Mouse (Mus musculus): ENCODE measurements around the gene Auts2. TPM values are rescaled to one million over a fixed set of nuclear protein-coding genes. Genes with fewer than 3 reads are reported as not detected.

Gene Auts2
- polyA plus RNA-seq, 1 experiment, result 8.7 TPM

- DNase-seq (ENCODE audit: low read depth), result no peak
These were observed 878.5 kb downstream of the Auts2 start for GRCm38 (mm10) chr5:131664657-131665056.

- no peak for DNase-seq (ENCODE audit: low read depth)
These were observed 880.5 kb downstream of the Auts2 start for GRCm38 (mm10) chr5:131662657-131663056.

- no peak for DNase-seq (ENCODE audit: low read depth)
These were observed 884.2 kb downstream of the Auts2 start for GRCm38 (mm10) chr5:131658822-131659515.

GRCm38 (mm10) chr5:131654206-131654605, 888.9 kb downstream of the Auts2 start:
- no peak for DNase-seq (ENCODE audit: low read depth)

GRCm38 (mm10) chr5:131650381-131650891, 892.7 kb downstream of the Auts2 start:
- no peak for DNase-seq (ENCODE audit: low read depth)

- DNase-seq (ENCODE audit: low read depth), result peak; percentile 56
These were observed 895.4 kb downstream of the Auts2 start for GRCm38 (mm10) chr5:131647683-131648119.

- no peak for DNase-seq (ENCODE audit: low read depth)
These were observed 896.0 kb downstream of the Auts2 start for GRCm38 (mm10) chr5:131647104-131647682.

GRCm38 (mm10) chr5:131646192-131646775, 896.9 kb downstream of the Auts2 start:
- DNase-seq (ENCODE audit: low read depth), result no peak

- DNase-seq (ENCODE audit: low read depth), result no peak
These were observed 897.6 kb downstream of the Auts2 start for GRCm38 (mm10) chr5:131645341-131646191.

GRCm38 (mm10) chr5:131644331-131644730, 898.8 kb downstream of the Auts2 start:
- no peak for DNase-seq (ENCODE audit: low read depth)

GRCm38 (mm10) chr5:131643176-131644174, 899.7 kb downstream of the Auts2 start:
- no peak for DNase-seq (ENCODE audit: low read depth)

GRCm38 (mm10) chr5:131642752-131643151, 900.4 kb downstream of the Auts2 start:
- DNase-seq (ENCODE audit: low read depth), result no peak

GRCm38 (mm10) chr5:131636431-131636830, 906.7 kb downstream of the Auts2 start:
- no peak for DNase-seq (ENCODE audit: low read depth)

GRCm38 (mm10) chr5:131634731-131635130, 908.4 kb downstream of the Auts2 start:
- DNase-seq (ENCODE audit: low read depth), result no peak

- no peak for DNase-seq (ENCODE audit: low read depth)
These were observed 911.2 kb downstream of the Auts2 start for GRCm38 (mm10) chr5:131631998-131632379.

GRCm38 (mm10) chr5:131631038-131631997, 911.8 kb downstream of the Auts2 start:
- no peak for DNase-seq (ENCODE audit: low read depth)

- DNase-seq (ENCODE audit: low read depth), result no peak
These were observed 912.6 kb downstream of the Auts2 start for GRCm38 (mm10) chr5:131630577-131630976.

- no peak for DNase-seq (ENCODE audit: low read depth)
These were observed 926.8 kb downstream of the Auts2 start for GRCm38 (mm10) chr5:131616113-131616876.

- DNase-seq (ENCODE audit: low read depth), result peak; percentile 69
These were observed 928.9 kb downstream of the Auts2 start for GRCm38 (mm10) chr5:131614238-131614637.
